Mouse (Mus musculus) megakaryocyte, embryonic 14.5 days (primary cell): ENCODE results near the gene Tex14.

Source experiments
- FLI1 ChIP-seq: IDR thresholded peaks from 2 replicates; pipeline ENCODE4 v1.6.1; 2012; ENCODE audit warnings: low read length, inconsistent platforms, mixed read lengths
- GATA1 ChIP-seq: IDR thresholded peaks from 3 replicates; pipeline ENCODE4 v1.6.1; 2012; ENCODE audit warnings: mixed read lengths, low read length, inconsistent platforms, borderline replicate concordance

GRCm38 (mm10) chr11:87432933-87433669 is 28.2 kb downstream of the Tex14 start:
- no peak for TF ChIP-seq GATA1
- no peak for TF ChIP-seq FLI1
